Mouse (Mus musculus) megakaryocyte, adult 5-6 weeks (primary cell): ENCODE data around the gene Rpusd3. TPM values are rescaled to one million over a fixed set of nuclear protein-coding genes. Genes with fewer than 3 reads are reported as not detected.

Source experiments
- ATAC-seq: 2 replicates; pipeline ENCODE4 v1.8.0; 2016; ENCODE audit warnings: mild to moderate bottlenecking, inconsistent platforms; ENCODE audit not compliant: poor library complexity, severe bottlenecking
- total RNA-seq, 2 experiments: library from RNA; stranded (forward) in 1 of 2; stranded (reverse) in 1 of 2; fragments of 153-499, 151-499 nt in 1 of 2; fragments of 221-1000, 200-1000 nt in 1 of 2; gene quantifications; 2 replicates each; pipeline versions ENCODE4 v1.2.3 to v1.2.4; 2015 to 2017

Rpusd3 gene
- total RNA-seq, 2 experiments from 2014 or later = 2.5 TPM

GRCm38 (mm10) chr6:113390715-113391114 is 28.4 kb downstream of the Rpusd3 start:
- no peak for ATAC-seq

GRCm38 (mm10) chr6:113388960-113389359 is 30.2 kb downstream of the Rpusd3 start, which contains the start of gene Ttll3:
Ttll3 (plus strand) TSS chr6:113389260.
- no peak for ATAC-seq

DNA sequence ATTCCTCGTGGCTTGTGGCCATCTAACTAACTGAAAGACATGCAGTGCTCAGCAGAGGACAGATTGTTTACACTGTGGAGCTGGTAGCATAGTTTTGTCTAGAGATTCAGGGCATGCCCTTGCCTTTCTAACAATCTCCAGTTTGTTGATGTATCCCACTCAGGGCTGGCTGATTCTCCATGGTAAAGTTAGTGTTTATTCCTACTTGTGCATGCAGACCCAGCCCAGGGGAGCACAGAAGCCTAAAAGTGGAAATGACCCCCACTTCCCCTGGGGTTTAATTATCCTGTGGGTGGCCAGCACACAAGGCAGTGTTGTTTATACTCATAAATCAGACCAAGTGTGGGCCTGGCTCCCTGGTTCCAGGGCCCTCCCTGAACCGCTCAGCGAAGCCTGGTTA is 33.1 kb downstream of the Rpusd3 start:
- no peak for ATAC-seq

- ATAC-seq = no peak
Observed at GRCm38 (mm10) chr6:113385160-113385714, 33.9 kb downstream of the Rpusd3 start.

DNA sequence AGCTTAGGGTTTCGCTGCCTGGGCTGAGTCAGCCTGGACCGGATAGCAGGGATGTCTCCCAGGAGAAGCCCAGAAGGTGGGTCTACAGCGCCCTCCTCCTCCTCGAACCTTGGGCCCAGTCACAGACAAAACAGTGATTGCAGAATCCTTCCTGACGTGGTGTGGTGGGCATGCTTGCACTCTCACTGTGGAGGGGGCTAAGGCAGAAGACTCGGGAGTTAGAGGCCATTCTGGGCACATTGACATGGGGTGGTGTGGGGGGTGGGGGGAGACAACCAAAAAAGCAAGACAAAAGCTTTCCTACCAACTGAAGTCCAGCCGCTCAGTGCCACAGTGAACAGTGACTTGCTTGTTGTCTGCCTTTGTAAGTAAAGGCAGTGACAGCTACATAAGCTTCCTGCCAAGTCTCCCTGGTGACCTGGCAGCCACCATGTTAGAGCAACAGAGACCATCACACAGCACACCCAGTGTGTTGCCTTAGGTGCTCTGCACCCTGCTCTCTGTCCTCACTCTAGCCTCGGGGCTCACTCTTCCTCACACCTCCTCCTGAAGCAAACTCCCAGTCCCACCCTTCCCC is 34.7 kb downstream of the Rpusd3 start:
- no peak for ATAC-seq

DNA sequence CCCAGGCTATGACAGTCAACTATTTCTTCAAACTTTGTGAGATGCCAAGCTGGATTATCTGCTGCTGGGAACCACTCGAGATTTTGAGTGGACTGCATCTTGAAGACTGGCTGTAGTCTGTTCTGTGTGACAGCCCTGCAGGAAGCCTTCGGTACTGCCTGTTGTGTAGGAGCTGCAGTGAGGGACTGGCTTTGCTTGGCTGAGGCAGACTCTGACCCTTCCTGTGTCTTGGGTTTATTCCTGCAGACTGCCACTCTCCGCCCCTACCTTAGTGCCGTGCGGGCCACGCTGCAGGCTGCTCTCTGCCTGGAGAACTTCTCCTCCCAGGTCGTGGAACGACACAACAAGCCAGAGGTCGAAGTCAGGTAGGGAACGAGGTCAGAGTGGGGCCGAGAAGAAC is 38.7 kb downstream of the Rpusd3 start:
- no peak for ATAC-seq

GRCm38 (mm10) chr6:113379246-113379645 is 39.9 kb downstream of the Rpusd3 start:
- peak; percentile 32 for ATAC-seq

DNA sequence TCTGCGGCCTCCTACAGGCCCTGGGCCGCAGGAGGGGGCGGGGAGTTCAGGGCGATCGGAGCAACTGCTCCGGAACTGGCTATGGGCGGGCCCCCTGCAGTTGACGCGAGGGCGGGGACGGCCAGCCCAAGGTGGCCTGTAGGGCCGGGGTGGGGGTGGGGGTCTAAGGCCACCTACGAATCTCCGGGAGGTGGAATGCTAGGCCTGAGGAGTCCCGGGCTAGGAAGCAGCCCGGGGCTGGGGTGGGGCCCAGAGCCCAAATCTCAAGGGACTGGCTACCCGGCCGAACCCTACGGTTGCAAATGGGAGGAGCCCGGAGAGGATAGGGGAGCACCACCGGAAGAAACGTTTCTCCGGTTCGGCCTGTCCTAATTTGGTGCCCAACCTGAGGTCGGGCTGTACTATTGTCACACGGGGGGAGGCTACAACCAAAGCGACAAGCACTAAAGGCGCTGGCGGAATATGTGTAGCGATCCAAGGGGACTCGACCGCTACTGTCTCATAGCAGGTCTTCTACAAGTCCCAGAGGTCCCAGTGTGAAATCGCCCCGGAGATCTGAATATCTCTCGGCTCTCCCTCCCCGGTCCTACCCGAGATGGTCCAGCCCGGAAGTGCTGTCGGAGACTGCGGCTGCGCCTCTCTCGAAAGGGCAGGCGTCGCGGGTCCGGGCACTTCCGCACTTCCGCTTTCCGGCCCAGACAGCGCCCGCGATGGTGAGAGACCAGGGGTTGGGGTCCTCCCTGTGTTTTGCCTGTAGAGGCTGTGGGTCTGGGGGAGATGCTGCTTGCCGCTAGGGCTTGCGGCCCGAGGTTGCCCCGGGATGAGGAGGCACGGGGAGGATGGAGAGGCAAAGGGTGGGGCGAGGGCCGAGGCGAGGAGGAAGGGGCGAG is 41.4 kb downstream of the Rpusd3 start, which contains the start of the genes Tada3 and Arpc4:
TSS of gene Tada3 (minus strand) at position 388 of the 890 bp plus-strand sequence.
TSS of gene Arpc4 (plus strand) at position 620 of the 890 bp plus-strand sequence.
- ATAC-seq = peak; percentile 77

GRCm38 (mm10) chr6:113377172-113377495 is 42.0 kb downstream of the Rpusd3 start:
- no peak for ATAC-seq

DNA sequence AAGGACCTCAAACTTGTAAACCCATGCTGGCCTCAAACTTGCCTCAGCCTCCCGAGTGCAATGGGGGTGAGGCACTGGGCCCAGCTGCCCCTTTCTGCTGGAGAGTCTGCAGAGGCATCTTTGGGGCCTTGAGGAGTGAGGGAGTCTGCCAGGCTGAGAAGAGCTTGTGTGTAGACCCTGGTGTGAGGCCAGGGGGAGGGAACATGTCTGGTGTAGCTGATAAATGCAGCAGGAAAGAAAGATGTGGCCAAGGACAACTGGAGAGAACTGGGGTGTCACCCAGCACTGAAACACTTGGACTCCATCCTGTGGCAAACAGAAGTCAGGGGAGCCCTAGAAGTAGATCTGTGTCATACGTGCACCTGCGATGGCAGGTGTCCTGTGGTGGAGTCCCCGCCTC is 45.6 kb downstream of the Rpusd3 start:
- no peak for ATAC-seq

- ATAC-seq = no peak
Observed at GRCm38 (mm10) chr6:113370194-113370929, 48.8 kb downstream of the Rpusd3 start.

DNA sequence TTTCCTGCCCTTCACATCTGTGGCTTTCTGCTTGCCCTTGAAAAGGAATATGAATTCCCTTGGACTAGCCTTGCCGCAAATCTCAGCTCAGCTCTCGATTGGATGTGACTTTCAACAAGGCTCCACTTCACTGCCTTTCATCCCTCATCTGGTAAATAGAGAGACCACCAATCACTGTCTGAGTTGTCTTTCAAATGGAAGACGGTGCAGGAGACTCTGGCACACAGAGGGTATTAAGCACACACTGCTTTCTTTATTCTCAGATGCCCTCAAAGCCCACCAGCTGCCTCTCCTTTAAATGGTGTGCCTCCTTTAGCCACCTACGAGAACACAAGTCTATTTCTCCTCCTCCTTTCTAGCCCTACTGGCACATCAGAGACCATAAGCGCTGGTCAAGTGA is 50.6 kb downstream of the Rpusd3 start:
- no peak for ATAC-seq

GRCm38 (mm10) chr6:113368124-113368523 is 51.0 kb downstream of the Rpusd3 start:
- no peak for ATAC-seq

GRCm38 (mm10) chr6:113367574-113367973 is 51.6 kb downstream of the Rpusd3 start:
- ATAC-seq = no peak

DNA sequence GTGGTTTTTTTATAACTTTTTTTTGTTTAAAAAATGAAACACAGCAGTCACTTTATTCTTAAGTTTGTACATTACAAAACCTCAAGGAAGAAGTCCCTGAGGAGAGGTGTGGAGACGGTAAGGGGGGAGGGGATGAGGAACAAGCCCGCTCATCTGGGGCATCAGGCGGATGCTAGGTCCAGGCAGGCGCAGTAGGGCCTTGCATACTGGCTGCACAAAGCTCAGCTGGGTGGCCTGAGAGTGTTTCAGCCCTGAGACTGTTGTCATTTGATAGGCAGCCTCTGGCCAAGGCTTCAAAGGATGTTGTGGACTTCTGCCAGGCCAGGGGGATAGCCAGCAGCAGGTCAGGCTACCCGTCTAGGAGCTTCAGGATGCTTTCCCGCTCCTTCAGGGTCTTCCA is 52.5 kb downstream of the Rpusd3 start:
- no peak for ATAC-seq

Other genes with a start within 250 kb of the Rpusd3 start
- 0.18 TPM in 1 of 2 replicates, not detected in the other for gene Lhfpl4, start 224.0 kb downstream of the Rpusd3 start, total RNA-seq (2015)
- gene Lhfpl4, start 224.0 kb downstream of the Rpusd3 start, total RNA-seq (2017) = not detected in 2 replicates
- 30.6 and 34.0 TPM in 2 replicates for gene Mtmr14, start 181.5 kb downstream of the Rpusd3 start, total RNA-seq (2015)
- gene Mtmr14, start 181.5 kb downstream of the Rpusd3 start, total RNA-seq (2017) = 56.5 and 60.9 TPM in 2 replicates
- 0.20 and 0.30 TPM in 2 replicates for gene Cpne9, start 137.0 kb downstream of the Rpusd3 start, total RNA-seq (2015)
- 0.15 and 0.45 TPM in 2 replicates for gene Cpne9, start 137.0 kb downstream of the Rpusd3 start, total RNA-seq (2017)
- gene Brpf1, start 112.2 kb downstream of the Rpusd3 start, total RNA-seq (2015) = 47.0 and 47.6 TPM in 2 replicates
- gene Brpf1, start 112.2 kb downstream of the Rpusd3 start, total RNA-seq (2017) = 54.7 and 64.4 TPM in 2 replicates
- gene Ogg1, start 92.4 kb downstream of the Rpusd3 start, total RNA-seq (2015) = 10.6 and 12.0 TPM in 2 replicates
- 5.5 and 10.3 TPM in 2 replicates for gene Ogg1, start 92.4 kb downstream of the Rpusd3 start, total RNA-seq (2017)
- gene Camk1, start 75.4 kb downstream of the Rpusd3 start, total RNA-seq (2015) = 31.8 and 39.6 TPM in 2 replicates
- gene Camk1, start 75.4 kb downstream of the Rpusd3 start, total RNA-seq (2017) = 57.6 and 68.3 TPM in 2 replicates
- gene Tada3, start 41.5 kb downstream of the Rpusd3 start, total RNA-seq (2015) = 20.1 and 23.6 TPM in 2 replicates
- 14.1 and 15.9 TPM in 2 replicates for gene Tada3, start 41.5 kb downstream of the Rpusd3 start, total RNA-seq (2017)
- 255 and 284 TPM in 2 replicates for gene Arpc4, start 41.2 kb downstream of the Rpusd3 start, total RNA-seq (2015)
- 427 and 451 TPM in 2 replicates for gene Arpc4, start 41.2 kb downstream of the Rpusd3 start, total RNA-seq (2017)
- gene Ttll3, start 30.1 kb downstream of the Rpusd3 start, total RNA-seq (2015) = 6.2 and 7.2 TPM in 2 replicates
- 7.7 and 9.9 TPM in 2 replicates for gene Ttll3, start 30.1 kb downstream of the Rpusd3 start, total RNA-seq (2017)
- not detected in 2 replicates for gene Cidec, start 16.4 kb upstream of the Rpusd3 start, total RNA-seq (2015)
- gene Cidec, start 16.4 kb upstream of the Rpusd3 start, total RNA-seq (2017) = not detected in 2 replicates
- 34.2 and 43.6 TPM in 2 replicates for gene Jagn1, start 23.2 kb upstream of the Rpusd3 start, total RNA-seq (2015)
- gene Jagn1, start 23.2 kb upstream of the Rpusd3 start, total RNA-seq (2017) = 11.0 and 12.7 TPM in 2 replicates
- gene Il17re, start 39.1 kb upstream of the Rpusd3 start, total RNA-seq (2015) = not detected in 2 replicates
- not detected in 2 replicates for gene Il17re, start 39.1 kb upstream of the Rpusd3 start, total RNA-seq (2017)
- gene Il17rc, start 52.1 kb upstream of the Rpusd3 start, total RNA-seq (2015) = not detected in 2 replicates
- gene Il17rc, start 52.1 kb upstream of the Rpusd3 start, total RNA-seq (2017) = not detected in 2 replicates
- 0.27 and 2.1 TPM in 2 replicates for gene Creld1, start 64.0 kb upstream of the Rpusd3 start, total RNA-seq (2015)
- gene Creld1, start 64.0 kb upstream of the Rpusd3 start, total RNA-seq (2017) = 1.9 and 3.4 TPM in 2 replicates
- 0.09 TPM in 1 of 2 replicates, not detected in the other for gene Prrt3, start 82.6 kb upstream of the Rpusd3 start, total RNA-seq (2015)
- not detected in 2 replicates for gene Prrt3, start 82.6 kb upstream of the Rpusd3 start, total RNA-seq (2017)
- gene Emc3, start 112.3 kb upstream of the Rpusd3 start, total RNA-seq (2015) = 60.0 and 61.6 TPM in 2 replicates
- gene Emc3, start 112.3 kb upstream of the Rpusd3 start, total RNA-seq (2017) = 33.0 and 38.4 TPM in 2 replicates
- 8.7 and 10.7 TPM in 2 replicates for gene Fancd2, start 112.3 kb upstream of the Rpusd3 start, total RNA-seq (2015)
- gene Fancd2, start 112.3 kb upstream of the Rpusd3 start, total RNA-seq (2017) = 14.4 and 16.2 TPM in 2 replicates
- gene Fancd2os, start 181.4 kb upstream of the Rpusd3 start, total RNA-seq (2015) = 0.18 TPM in 1 of 2 replicates, not detected in the other
- gene Fancd2os, start 181.4 kb upstream of the Rpusd3 start, total RNA-seq (2017) = not detected in 2 replicates
- 364 and 398 TPM in 2 replicates for gene Brk1, start 185.4 kb upstream of the Rpusd3 start, total RNA-seq (2015)
- gene Brk1, start 185.4 kb upstream of the Rpusd3 start, total RNA-seq (2017) = 185 and 211 TPM in 2 replicates
- gene Vhl, start 204.6 kb upstream of the Rpusd3 start, total RNA-seq (2015) = 38.3 and 39.8 TPM in 2 replicates
- 24.1 and 28.0 TPM in 2 replicates for gene Vhl, start 204.6 kb upstream of the Rpusd3 start, total RNA-seq (2017)
- gene Irak2, start 219.1 kb upstream of the Rpusd3 start, total RNA-seq (2015) = 22.5 and 25.3 TPM in 2 replicates
- 63.1 and 83.2 TPM in 2 replicates for gene Irak2, start 219.1 kb upstream of the Rpusd3 start, total RNA-seq (2017)